14 mouse cellular contexts compared by ENCODE assay signal in the genomic region with DNA sequence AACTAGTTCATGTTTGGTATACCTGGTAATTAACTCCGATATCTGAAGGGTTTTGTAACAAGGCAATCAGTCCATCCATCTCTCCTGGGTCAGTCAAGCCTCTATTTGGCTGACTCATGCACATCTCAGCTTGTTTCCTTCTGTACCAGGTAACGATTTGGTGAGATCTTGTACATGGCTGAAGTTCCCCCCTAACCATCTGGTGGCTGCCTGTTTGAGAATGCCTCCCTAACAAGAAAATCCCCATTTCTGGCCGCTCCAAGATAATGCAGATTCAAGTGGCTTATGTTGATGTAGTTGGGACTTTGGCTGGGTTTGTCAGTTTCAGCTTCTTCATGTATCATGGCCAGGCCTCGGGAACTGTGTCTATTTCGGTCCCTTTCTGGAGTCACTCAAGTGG.
"Had no signal": no experiment of that assay in that cellular context is flagged by ENCODE, and none has a peak within 500 bp of the region (broad histone marks: within the 10 kb centered on the region; RNA-seq: fewer than 3 reads in every experiment).

No protein-coding gene starts in this region.

- H3K4me3 ChIP-seq: midbrain, embryonic 10.5 days; midbrain, embryonic 12.5 days; midbrain, embryonic 15.5 days; neural tube, embryonic 12.5 days; stomach, embryonic 15.5 days had no signal

- H3K4me2 ChIP-seq: lung, embryonic 14.5 days; midbrain, embryonic 12.5 days; midbrain, embryonic 15.5 days; neural tube, embryonic 12.5 days; stomach, embryonic 15.5 days had no signal

- H3K36me3 ChIP-seq: midbrain, embryonic 10.5 days; midbrain, embryonic 12.5 days; midbrain, embryonic 15.5 days; neural tube, embryonic 12.5 days; stomach, embryonic 15.5 days had no signal

- DNase-seq: lung, adult 18-20 months; lung, embryonic 14.5 days; lung, postnatal 10 days; lung, postnatal 4 days; right cerebral cortex, postnatal 14 days; thymus, adult 2 months; thymus, postnatal 25 days; thymus, postnatal 4 days had no signal

- H3K4me1 ChIP-seq: stomach, embryonic 15.5 days had no signal

- H3K9ac ChIP-seq: lung, embryonic 14.5 days; midbrain, embryonic 12.5 days; midbrain, embryonic 15.5 days; neural tube, embryonic 12.5 days; stomach, embryonic 15.5 days had no signal

- H3K27me3 ChIP-seq: midbrain, embryonic 12.5 days; midbrain, embryonic 15.5 days; neural tube, embryonic 12.5 days; stomach, embryonic 15.5 days had no signal

- ATAC-seq: midbrain, embryonic 15.5 days had no signal

- H3K9me3 ChIP-seq: midbrain, embryonic 10.5 days; midbrain, embryonic 15.5 days; stomach, embryonic 15.5 days had no signal

- H3K27ac ChIP-seq: midbrain, embryonic 10.5 days; midbrain, embryonic 12.5 days; midbrain, embryonic 15.5 days; neural tube, embryonic 12.5 days; stomach, embryonic 15.5 days; stomach, postnatal 0 days had no signal
